Mouse (Mus musculus): Measurements from ENCODE around the gene Gpr3. TPM values are rescaled to one million over a fixed set of nuclear protein-coding genes. Genes with fewer than 3 reads are reported as not detected.

Gpr3 gene
- polyA plus RNA-seq (2015; fragmentation: Nextera tagmentation; extraction: Ambion mirVana): 1.3 and 2.0 TPM in 2 replicates

DNA sequence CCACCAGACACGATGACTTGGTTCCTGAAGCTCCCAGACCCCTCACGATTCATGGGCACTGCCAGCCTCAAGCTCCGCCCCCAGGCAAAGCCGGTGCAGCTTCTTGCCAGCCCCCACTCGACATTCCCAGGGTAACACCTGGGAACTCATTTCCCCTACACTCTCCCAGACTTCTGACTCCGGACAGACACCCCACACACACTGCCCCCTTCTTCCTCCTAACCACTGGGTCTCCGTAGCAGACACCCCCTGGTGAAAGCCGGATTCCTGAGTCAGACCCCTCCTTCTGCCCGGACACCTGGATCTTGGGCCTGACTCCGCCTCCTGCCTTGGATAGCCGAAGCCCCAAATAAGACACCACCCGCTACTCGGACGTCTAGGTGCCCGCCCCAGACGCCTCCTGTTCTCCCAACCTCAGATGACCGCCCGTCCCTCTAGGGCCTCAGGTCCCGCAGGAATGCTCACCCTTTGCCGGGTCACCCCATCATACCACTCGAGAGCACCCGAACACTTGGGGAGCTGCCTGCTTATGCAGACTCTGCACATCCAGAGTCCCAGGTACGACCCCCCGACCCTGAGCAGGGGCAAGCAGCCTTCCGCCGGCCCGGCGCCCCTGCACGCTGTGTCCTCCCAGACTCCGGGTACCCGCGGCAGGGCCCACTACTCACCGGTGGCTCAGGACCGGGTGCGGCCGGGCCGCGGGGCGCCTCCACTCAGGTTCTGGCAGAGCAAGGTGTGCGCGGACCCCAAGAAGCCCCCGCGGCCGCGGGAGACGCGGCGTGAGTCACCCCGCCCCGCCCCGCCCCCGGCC lies at the start of gene Gpr3, which contains the start of gene Cd164l2:
Gene Gpr3, minus strand, starts transcription at position 786 of the 811 bp plus-strand sequence.
Gene Cd164l2, plus strand, starts transcription at position 381 of the 811 bp plus-strand sequence.
- Histone ChIP-seq H3K27me3 (replicated peaks) (peaks cover 20% of the 10 kb centered on the region), H3K4me1 (peaks cover 27% of the 10 kb centered on the region), H3K4me3 (peak within 1 kb of the TSS; percentile 58), H3K9ac (peak within 1 kb of the TSS; percentile 55), H3K27ac (no peak within 1 kb of the TSS), H3K9me3 (no peaks in the 10 kb centered on the region), H3K36me3 (replicated peaks) (no peaks in the 10 kb centered on the region), H3K4me2 (peak within 1 kb of the TSS; percentile 89)
- 2% methylated on average over 52 of the region's 52 CpGs for WGBS
- peak; percentile 69 for ATAC-seq (replicated peaks)

DNA sequence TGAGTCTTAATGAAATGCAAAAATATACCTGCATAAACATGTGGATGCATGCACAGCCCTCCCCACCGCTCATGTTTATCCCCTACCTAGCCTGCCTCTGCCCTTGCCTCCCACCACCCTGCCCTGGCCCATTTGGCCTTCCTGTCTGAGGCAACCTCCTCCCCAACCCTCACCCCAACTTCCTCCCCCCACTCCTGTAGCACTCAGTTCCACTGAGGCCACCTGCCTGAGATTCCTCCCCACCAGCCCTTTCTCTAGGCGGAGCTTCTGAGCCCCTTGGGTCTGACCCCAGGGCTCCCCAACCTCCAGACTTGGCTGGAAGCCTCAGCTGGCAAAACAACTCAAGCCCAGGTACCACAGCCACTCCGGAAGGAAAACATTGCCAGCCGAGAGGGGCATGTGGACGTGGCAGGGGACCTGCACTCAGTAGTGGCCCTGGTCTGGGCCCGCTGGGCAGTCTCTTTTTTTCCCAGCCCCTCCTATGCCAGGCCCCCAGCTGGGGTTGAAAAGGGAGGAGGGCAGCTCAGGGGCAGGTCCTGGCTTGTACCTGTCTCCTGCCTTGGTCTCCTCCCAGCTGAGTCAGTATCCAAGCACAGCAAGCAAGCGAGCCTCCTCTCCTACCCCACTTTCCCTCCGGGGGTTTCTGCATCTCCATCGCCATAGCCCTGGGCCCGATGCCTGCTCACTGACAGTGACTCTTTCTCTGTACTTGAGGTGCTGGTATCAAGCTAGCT lies 49.5 kb upstream of the Gpr3 start:
- WGBS: 46% methylated on average over 10 of the region's 10 CpGs
- peaks cover 21% of the 10 kb centered on the region for H3K36me3 ChIP-seq (replicated peaks)
- peaks cover 8% of the 10 kb centered on the region; the same call in 1 of the 2 replicates for H3K27me3 ChIP-seq (replicated peaks)
- no peaks in the 10 kb centered on the region for H3K9me3 ChIP-seq
- H3K4me2 ChIP-seq: no peak overlapping the region
- H3K4me3 ChIP-seq: no peak overlapping the region
- no peak for ATAC-seq (replicated peaks)
- H3K9ac ChIP-seq: no peak overlapping the region
- no peaks in the 10 kb centered on the region for H3K4me1 ChIP-seq
- no peak overlapping the region for H3K27ac ChIP-seq

DNA sequence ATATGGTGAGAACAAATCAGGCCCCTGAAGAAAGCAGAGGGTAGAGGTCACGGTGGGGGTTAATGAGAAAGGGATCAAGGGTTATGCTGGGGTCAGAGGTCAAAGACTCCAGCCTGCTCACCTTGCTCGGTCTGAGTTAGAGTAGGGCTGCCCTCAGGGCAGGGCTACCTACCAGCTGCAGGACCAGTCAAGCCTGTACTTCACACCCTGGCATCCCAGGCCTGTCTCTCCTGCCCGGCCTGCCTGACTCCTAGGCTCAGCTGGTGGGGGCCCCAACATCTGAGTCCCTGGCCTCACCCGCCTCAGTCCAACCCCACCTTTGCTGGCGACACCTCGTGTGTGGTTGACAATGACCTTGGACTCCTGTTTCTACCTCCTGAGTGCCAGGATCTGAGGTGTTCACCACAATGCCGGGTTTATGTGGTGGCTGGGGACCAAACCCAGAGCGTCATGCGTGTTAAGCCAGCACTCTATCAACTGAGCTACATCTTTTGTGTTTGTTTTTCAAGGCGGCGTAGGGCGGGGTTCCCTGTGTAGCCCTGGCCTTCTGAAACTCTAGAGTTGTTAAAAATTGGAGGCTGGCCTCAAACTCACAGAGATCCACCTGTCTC lies 45.6 kb upstream of the Gpr3 start:
- Histone ChIP-seq H3K4me2 (no peak overlapping the region), H3K9me3 (no peaks in the 10 kb centered on the region), H3K27ac (no peak overlapping the region), H3K9ac (no peak overlapping the region), H3K4me1 (no peaks in the 10 kb centered on the region), H3K4me3 (no peak overlapping the region), H3K27me3 (replicated peaks) (peaks cover 23% of the 10 kb centered on the region), H3K36me3 (replicated peaks) (no peaks in the 10 kb centered on the region)
- WGBS: 77% methylated on average over 12 of the region's 12 CpGs
- ATAC-seq (replicated peaks): no peak

DNA sequence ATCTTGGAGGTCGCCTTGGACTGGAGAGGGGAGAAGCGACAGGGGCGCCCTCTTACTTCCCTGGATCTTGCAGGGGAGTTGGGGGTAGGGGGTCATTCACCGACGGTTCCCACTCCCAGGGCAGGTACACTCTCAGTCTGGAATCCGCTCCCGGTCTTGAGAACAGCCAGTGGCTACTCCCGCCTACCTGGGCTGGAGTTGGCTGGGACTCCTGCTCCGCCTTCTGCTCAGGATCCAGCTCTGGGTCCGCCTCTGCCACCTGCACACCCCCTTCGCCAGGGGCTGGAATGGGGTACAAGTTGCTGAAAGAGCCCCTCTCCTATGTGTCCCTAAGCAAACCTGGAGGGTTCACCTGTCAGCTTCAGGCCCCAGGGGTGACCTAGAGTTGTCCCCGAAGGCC lies 44.9 kb upstream of the Gpr3 start:
- Histone ChIP-seq H3K27ac (no peak overlapping the region), H3K4me2 (no peak overlapping the region), H3K4me1 (no peaks in the 10 kb centered on the region), H3K4me3 (no peak overlapping the region), H3K36me3 (replicated peaks) (no peaks in the 10 kb centered on the region), H3K9ac (no peak overlapping the region), H3K27me3 (replicated peaks) (peaks cover 30% of the 10 kb centered on the region), H3K9me3 (no peaks in the 10 kb centered on the region)
- 39% methylated on average over 12 of the region's 12 CpGs for WGBS
- ATAC-seq (replicated peaks): no peak; the same call in 1 of the 2 replicates

DNA sequence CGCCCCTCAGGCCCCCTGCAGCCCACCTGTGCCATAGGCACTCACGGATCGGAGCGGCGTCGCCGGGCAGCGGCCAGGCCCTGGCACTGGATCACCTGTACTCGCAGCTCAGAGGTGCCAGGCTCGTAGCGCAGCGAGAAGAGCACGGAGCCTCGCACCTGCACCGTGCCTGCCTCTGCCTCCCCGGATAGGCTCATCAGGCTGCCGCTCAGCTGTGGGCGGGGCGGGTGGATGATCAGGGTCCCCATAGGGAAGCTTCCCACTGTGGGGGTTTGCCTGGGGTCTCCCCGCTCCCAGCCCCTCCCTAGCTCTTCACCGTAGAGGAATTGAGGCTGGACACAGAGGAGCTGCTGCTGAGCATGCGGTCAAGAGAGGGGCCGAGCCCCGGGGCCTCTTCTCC lies 44.5 kb upstream of the Gpr3 start:
- Histone ChIP-seq H3K4me3 (no peak overlapping the region), H3K9me3 (no peaks in the 10 kb centered on the region), H3K27me3 (replicated peaks) (peaks cover 34% of the 10 kb centered on the region), H3K36me3 (replicated peaks) (no peaks in the 10 kb centered on the region), H3K4me2 (0 out of 2 replicates have a peak overlapping the region, but pooled peaks have one; percentile 1), H3K27ac (no peak overlapping the region), H3K9ac (no peak overlapping the region), H3K4me1 (no peaks in the 10 kb centered on the region)
- WGBS: 16% methylated on average over 24 of the region's 24 CpGs
- ATAC-seq (replicated peaks): no peak

DNA sequence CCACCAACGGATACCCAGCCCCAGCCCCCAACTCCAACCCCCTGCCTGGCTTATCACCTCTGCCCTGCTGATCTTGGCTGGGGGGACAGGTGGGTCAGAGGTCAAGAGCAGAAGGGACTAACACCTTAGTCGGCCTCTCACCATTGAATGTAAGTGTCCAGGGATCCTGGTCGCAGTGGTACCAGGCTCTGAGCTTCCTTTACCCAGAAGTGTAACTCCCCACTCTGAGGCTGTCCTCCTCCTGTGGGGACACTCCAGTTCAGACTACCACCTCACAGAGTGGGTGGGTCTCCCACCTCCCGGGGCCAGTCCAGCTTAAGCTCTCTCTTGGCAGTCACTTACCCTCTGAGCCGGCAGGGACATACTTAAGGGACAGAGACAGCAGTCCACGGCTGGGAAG lies 43.1 kb upstream of the Gpr3 start:
- no peak overlapping the region for H3K9ac ChIP-seq
- peaks cover 11% of the 10 kb centered on the region for H3K4me1 ChIP-seq
- peaks cover 48% of the 10 kb centered on the region for H3K27me3 ChIP-seq (replicated peaks)
- H3K27ac ChIP-seq: no peak overlapping the region
- WGBS: 65% methylated on average over 6 of the region's 6 CpGs
- no peak for ATAC-seq (replicated peaks)
- no peak overlapping the region for H3K4me3 ChIP-seq
- no peaks in the 10 kb centered on the region for H3K36me3 ChIP-seq (replicated peaks)
- no peaks in the 10 kb centered on the region for H3K9me3 ChIP-seq
- no peak overlapping the region for H3K4me2 ChIP-seq

DNA sequence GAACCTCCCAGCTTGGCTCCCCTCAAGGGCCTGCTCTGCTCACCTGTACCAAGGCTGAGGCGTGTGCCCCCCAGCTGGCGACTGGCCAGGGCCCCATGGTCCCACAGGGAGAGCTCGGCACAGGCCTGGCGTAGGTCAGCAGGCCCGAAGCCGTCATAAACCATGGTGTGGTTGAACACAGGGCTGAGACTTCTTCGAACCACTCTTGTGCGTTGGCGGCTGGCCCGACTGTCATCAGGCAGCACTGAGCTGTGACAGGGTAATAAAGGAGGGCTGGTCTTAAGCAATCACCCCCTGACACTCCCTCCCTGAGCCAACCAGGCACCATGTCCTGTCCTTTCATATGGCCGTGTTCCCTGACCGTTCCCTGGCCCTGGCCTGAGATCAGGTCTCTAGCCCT lies 41.1 kb upstream of the Gpr3 start:
- Histone ChIP-seq H3K36me3 (replicated peaks) (no peaks in the 10 kb centered on the region), H3K9me3 (no peaks in the 10 kb centered on the region), H3K27me3 (replicated peaks) (peaks cover 64% of the 10 kb centered on the region), H3K27ac (no peak overlapping the region), H3K4me2 (no peak overlapping the region), H3K4me3 (no peak overlapping the region), H3K4me1 (peaks cover 11% of the 10 kb centered on the region), H3K9ac (no peak overlapping the region)
- ATAC-seq (replicated peaks): no peak
- WGBS: 78% methylated on average over 12 of the region's 12 CpGs

DNA sequence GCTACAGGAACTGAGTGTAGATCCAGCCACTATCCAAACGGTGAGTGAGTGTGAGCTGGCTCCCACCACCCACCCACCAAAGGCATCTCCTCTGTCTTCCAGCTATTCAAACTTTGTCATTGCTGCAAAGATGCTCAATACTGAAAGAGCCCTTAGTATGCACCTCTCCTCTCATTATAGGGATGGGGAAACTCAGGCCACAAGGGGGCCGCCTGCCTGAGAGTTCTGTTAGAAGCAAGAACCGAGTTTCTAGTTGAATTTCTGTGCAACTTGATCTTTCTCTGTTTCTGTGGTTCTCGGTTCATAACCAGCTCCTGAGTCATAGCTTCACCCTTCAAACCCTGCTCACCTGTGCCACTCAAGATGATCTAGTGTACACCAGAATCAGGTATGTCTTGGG lies 39.8 kb upstream of the Gpr3 start:
- H3K4me1 ChIP-seq: peaks cover 11% of the 10 kb centered on the region
- no peak overlapping the region for H3K4me2 ChIP-seq
- no peak overlapping the region for H3K27ac ChIP-seq
- H3K27me3 ChIP-seq (replicated peaks): peaks cover 71% of the 10 kb centered on the region
- H3K4me3 ChIP-seq: no peak overlapping the region
- WGBS: 39% methylated on average over 4 of the region's 4 CpGs
- H3K9me3 ChIP-seq: no peaks in the 10 kb centered on the region
- H3K36me3 ChIP-seq (replicated peaks): no peaks in the 10 kb centered on the region
- no peak for ATAC-seq (replicated peaks)
- no peak overlapping the region for H3K9ac ChIP-seq

DNA sequence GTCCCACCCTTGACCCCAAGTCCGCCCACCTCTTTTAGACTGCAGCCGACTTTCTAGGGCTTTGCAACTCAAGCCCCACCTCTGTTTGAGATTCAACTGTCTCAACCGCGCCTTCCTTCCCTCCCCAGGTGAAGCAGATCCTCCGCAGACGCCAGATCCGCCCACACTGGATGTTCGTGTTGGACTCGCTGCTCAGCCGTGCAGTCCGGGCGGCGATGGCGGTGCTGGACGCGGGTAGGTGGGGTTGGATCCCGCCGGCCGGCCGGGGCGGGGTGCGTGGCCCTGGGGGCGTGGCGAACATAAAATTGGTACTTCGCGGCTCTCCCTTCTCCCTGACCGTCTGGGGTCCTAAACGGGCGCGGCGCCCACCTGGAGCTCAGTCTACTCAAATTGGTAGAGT lies 38.9 kb upstream of the Gpr3 start:
- Histone ChIP-seq H3K4me1 (peaks cover 11% of the 10 kb centered on the region), H3K27ac (no peak overlapping the region), H3K27me3 (replicated peaks) (peaks cover 70% of the 10 kb centered on the region), H3K9me3 (no peaks in the 10 kb centered on the region), H3K36me3 (replicated peaks) (no peaks in the 10 kb centered on the region), H3K4me2 (peak overlapping the region; percentile 51), H3K9ac (no peak overlapping the region), H3K4me3 (peak overlapping the region; percentile 29)
- 3% methylated on average over 29 of the region's 31 CpGs for WGBS
- no peak for ATAC-seq (replicated peaks)

DNA sequence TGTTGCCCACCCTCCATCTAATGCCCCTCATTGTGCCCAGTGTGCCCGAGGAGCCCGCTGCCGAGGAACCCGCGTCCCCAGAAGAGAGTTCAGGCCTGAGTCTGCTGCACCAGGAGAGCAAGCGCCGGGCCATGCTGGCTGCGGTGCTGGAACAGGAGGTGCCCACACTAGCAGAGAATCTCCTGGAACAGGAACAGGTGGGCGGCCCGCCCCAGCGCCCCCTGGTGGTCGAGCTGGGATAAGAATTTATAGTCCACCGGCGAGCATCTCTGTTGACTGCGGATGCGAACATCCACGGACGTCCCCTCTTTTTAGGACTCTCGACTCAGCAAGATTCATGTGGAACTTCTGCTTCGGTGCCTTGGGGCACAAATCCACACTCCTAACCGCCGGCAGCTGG lies 38.3 kb upstream of the Gpr3 start:
- H3K4me3 ChIP-seq: peak overlapping the region; percentile 29
- no peak overlapping the region for H3K9ac ChIP-seq
- peaks cover 72% of the 10 kb centered on the region for H3K27me3 ChIP-seq (replicated peaks)
- peaks cover 11% of the 10 kb centered on the region for H3K4me1 ChIP-seq
- H3K4me2 ChIP-seq: peak overlapping the region; percentile 51
- H3K9me3 ChIP-seq: no peaks in the 10 kb centered on the region
- no peak for ATAC-seq (replicated peaks)
- 2% methylated on average over 22 of the region's 22 CpGs for WGBS
- no peaks in the 10 kb centered on the region for H3K36me3 ChIP-seq (replicated peaks)
- H3K27ac ChIP-seq: no peak overlapping the region

DNA sequence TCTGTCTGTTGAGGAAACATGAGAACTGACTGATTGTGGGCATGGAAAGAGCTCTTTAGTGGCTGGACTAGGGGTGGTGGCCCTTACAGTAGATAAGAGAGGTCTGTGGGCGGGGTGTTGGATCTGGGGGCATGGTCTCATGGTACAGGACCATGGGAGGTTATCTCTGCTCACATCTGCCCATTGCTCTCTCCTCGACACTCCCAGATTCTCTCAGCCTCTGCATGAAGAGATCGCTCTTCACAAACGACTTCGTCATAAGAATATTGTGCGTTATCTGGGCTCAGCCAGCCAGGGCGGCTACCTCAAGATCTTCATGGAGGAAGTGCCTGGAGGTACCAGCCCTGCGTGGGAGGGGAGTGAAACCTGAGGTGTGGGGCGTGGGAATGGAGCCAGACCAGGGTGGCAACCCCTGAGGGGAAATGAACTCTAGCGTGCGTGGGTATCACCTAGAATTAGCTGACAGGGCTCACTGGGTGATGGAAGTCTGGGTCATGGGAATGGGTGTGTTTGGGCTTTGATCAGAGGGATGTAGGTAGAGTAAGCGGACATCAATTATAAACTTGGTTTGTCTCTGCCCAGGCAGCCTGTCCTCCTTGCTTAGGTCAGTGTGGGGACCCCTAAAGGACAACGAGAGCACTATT lies 35.6 kb upstream of the Gpr3 start:
- Histone ChIP-seq H3K9ac (no peak overlapping the region), H3K4me1 (peaks cover 11% of the 10 kb centered on the region), H3K36me3 (replicated peaks) (no peaks in the 10 kb centered on the region), H3K27ac (no peak overlapping the region), H3K4me2 (no peak overlapping the region), H3K4me3 (no peak overlapping the region), H3K9me3 (no peaks in the 10 kb centered on the region), H3K27me3 (replicated peaks) (peaks cover 78% of the 10 kb centered on the region)
- 79% methylated on average over 13 of the region's 13 CpGs for WGBS
- no peak for ATAC-seq (replicated peaks)

DNA sequence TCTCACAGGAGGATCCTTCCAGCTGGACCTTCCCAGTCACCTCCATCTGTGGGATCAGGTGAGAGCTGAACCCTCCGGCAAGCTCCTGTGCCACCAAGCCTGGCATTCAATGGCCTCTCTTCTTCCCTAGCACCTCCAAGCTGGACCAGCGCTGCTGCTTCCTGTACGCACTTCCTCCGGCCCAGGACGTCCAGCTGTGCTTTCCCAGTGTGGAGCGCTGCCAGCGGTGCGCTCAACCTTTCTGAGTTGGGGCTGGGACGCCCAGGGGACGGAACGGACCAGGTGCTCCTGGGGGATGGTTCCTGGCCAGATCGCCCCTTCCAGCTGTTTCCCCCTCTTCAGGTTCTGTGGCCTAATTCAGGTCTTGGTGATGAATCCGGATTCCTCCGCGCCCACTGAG lies 34.7 kb upstream of the Gpr3 start:
- WGBS: 18% methylated on average over 15 of the region's 15 CpGs
- Histone ChIP-seq H3K4me1 (peaks cover 11% of the 10 kb centered on the region), H3K36me3 (replicated peaks) (no peaks in the 10 kb centered on the region), H3K27ac (no peak overlapping the region), H3K9me3 (no peaks in the 10 kb centered on the region), H3K27me3 (replicated peaks) (peaks cover 78% of the 10 kb centered on the region), H3K4me3 (no peak overlapping the region), H3K9ac (no peak overlapping the region), H3K4me2 (no peak overlapping the region)
- no peak for ATAC-seq (replicated peaks)

Data from midbrain, embryonic 15.5 days (tissue).